Mouse (Mus musculus) embryonic facial prominence, embryonic 15.5 days (tissue): ENCODE measurements around the gene Hist1h3c. TPM values are rescaled to one million over a fixed set of nuclear protein-coding genes. Genes with fewer than 3 reads are reported as not detected.
"Not testable (repeated sequence)": the region's sequence is repeated elsewhere in the genome, so short reads cannot be mapped to it uniquely, and the experiment has no call there.

Source experiments
- ATAC-seq: fragments of 200-750 bp; cut with Nextera tagmentation; 2 replicates; pipeline ENCODE4 v1.8.0; 2017; ENCODE audit warnings: low read depth, moderate TSS enrichment; ENCODE audit not compliant: insufficient number of reproducible peaks, low FRiP score, low TSS enrichment
- H3K27ac ChIP-seq: fragments of 300-500 bp; sonication (generic); replicated peaks from 2 replicates; pipeline ENCODE4 v1.5.1; 2015; ENCODE audit warnings: mild to moderate bottlenecking, inconsistent platforms
- H3K27me3 ChIP-seq: fragments of 300-500 bp; sonication (generic); 2 replicates; pipeline ENCODE4 v1.6.1; 2015; ENCODE audit warnings: inconsistent platforms
- H3K36me3 ChIP-seq: fragments of 300-500 bp; sonication (generic); 2 replicates; pipeline ENCODE4 v1.6.1; 2015; ENCODE audit warnings: mild to moderate bottlenecking, inconsistent platforms
- H3K4me1 ChIP-seq: fragments of 300-500 bp; sonication (generic); 2 replicates; pipeline ENCODE4 v1.6.1; 2015; ENCODE audit warnings: inconsistent platforms
- H3K4me2 ChIP-seq: fragments of 300-500 bp; sonication (generic); replicated peaks from 2 replicates; pipeline ENCODE4 v1.6.1; 2015; ENCODE audit warnings: mild to moderate bottlenecking, inconsistent platforms
- H3K4me3 ChIP-seq: fragments of 300-500 bp; sonication (generic); replicated peaks from 2 replicates; pipeline ENCODE4 v1.5.1; 2015; ENCODE audit warnings: mild to moderate bottlenecking, inconsistent platforms
- H3K9ac ChIP-seq: fragments of 300-500 bp; sonication (generic); 2 replicates; pipeline ENCODE4 v1.6.1; 2015; ENCODE audit warnings: inconsistent platforms
- H3K9me3 ChIP-seq: fragments of 300-500 bp; sonication (generic); replicated peaks from 2 replicates; pipeline ENCODE4 v1.6.1; 2016; ENCODE audit warnings: inconsistent platforms
- WGBS: fragments of 180-500 bp; shearing (Covaris S2); methylation state at CpG from one replicate; pipeline ENCODE4 v1.1.7; 2015; 5-methylcytosine and 5-hydroxymethylcytosine counted together
- polyA plus RNA-seq: library from polyadenylated mRNA; unstranded; fragments of >200 nt; fragmentation: Nextera tagmentation; extraction: Ambion mirVana; gene quantifications from 2 replicates; pipeline ENCODE4 v1.2.1, GENCODE M21; 2015

Hist1h3c gene
- polyA plus RNA-seq, 1 experiment from 2014 or later = 4.8 TPM

DNA sequence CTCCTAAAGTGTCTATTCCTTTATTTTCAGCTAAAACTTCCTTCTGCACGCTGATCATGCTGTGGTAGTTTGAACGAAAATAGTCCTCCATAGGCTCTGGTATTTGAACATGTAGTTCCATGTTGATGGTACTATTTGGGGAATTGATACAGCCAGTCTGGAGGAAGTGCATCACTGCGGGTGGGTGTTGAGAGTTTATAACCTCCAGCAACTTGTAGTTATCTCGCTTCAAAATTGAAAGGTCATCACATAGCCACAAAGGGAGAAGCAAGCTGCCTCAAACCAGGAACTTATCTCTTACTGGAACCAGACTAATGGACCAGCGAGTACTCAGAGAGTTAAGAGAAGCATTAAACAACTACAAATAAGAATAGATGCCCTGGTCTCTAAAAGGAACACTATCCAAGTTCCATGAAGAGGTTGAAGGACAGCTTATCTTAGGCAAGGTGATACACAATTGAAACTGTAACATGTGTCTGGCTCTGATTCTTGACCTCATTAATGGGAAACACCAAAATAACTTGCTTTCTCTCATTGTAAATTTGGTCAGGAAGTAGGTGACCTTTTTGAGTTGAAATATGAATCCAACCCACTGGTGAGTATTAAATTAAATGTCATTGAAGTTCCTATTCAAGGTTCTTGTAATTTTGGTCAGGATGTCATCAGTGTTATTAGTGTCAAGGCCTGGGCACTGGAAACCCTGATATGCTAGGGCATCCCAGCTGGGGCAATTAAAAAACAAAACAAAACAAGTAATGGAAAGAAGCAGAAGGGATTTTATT, 28.9 kb downstream of the Hist1h3c start:
- H3K36me3 ChIP-seq = no peaks in the 10 kb centered on the region
- 85% methylated on average over 5 of the region's 5 CpGs for WGBS

DNA sequence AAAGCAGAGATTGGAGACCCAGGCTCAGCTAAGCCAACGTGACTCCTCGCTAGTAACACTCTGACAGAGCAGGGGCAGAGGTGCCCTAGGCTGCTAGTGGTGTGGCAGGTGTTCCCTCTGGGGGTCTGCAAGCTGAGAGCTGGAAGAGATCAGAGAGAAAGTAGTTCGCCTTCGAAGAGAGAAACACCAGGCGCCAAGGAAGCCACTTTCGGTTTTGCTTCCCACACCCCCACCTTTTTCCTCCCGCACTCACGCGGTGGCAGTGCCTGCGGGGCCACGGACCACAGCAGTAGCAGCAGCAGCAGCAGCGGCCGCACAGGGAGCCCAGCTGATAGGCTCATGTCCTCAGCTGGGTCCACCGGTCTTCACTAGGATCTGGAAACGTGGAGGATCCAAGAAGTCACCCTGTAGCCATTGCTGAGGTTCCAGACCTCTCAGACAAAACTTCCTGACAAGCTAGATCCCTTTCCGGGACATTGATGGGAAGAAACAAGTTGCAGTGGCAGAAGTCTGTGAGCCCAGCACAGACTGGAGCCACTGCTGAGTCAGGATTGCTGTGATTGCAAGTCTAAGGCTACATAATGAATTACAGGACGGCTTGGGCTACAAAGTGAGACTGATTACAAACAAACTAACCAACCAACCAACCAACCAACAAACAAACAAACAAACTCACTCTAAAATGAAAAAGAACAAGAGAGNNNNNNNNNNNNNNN, 34.9 kb downstream of the Hist1h3c start, which contains the start of gene Hfe:
Hfe (minus strand) TSS at position 481 of the 716 bp plus-strand sequence.
- 3% methylated on average over 17 of the region's 17 CpGs for WGBS
- no peak for ATAC-seq

More for the DNA sequence above, 28.9 kb downstream of the Hist1h3c start:
- H3K4me3 ChIP-seq = no peak overlapping the region
- no peak overlapping the region for H3K4me2 ChIP-seq
- H3K9ac ChIP-seq = no peak overlapping the region
- H3K27me3 ChIP-seq = no peaks in the 10 kb centered on the region
- H3K4me1 ChIP-seq = no peaks in the 10 kb centered on the region
- ATAC-seq = no peak
- no peaks in the 10 kb centered on the region for H3K9me3 ChIP-seq
- H3K27ac ChIP-seq = no peak overlapping the region

DNA sequence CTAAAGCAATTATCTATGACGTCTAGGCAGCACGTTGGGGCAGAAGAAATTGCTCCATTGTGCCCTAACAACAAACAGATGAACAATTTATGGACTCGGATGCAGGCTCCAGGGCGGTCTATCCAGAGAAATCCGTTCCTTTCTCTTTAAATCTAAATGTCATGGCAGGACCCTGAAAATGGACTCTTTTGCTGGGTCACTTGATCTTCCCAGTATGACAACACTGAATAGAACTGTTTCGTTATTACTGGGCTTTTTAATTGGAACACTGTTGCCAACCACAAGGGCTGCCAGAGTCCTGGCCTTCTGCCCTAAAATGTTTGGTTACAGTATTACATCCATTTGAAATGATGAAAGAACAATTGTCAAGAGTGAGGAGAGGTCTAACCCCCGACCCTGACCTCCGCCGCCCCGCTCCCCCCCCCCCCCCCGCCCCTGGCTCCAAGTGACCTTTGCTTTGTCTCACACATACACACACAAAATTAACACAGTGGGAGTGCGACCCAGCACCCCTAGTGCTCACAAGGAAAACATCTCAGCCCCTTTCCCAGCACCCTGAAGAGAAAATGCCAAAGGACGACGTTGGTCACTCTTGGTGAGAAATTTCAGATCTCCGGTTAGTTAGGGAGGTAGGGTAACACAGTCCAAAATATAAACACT, 35.6 kb downstream of the Hist1h3c start:
- H3K9me3 ChIP-seq = no peaks in the 10 kb centered on the region
- H3K4me2 ChIP-seq = peak overlapping the region; percentile 76
- no peak overlapping the region for H3K27ac ChIP-seq
- 13% methylated on average over 15 of the region's 15 CpGs for WGBS
- peak overlapping the region; percentile 47 for H3K4me3 ChIP-seq
- no peaks in the 10 kb centered on the region for H3K27me3 ChIP-seq
- H3K9ac ChIP-seq = peak overlapping the region; percentile 33
- ATAC-seq = no peak
- no peaks in the 10 kb centered on the region for H3K36me3 ChIP-seq
- peaks cover 11% of the 10 kb centered on the region; the same call in 1 of the 2 replicates for H3K4me1 ChIP-seq

More for the DNA sequence above, 34.9 kb downstream of the Hist1h3c start, which contains the start of gene Hfe:
- peak within 1 kb of the TSS; percentile 47 for H3K4me3 ChIP-seq
- H3K9me3 ChIP-seq = no peaks in the 10 kb centered on the region
- H3K9ac ChIP-seq = peak within 1 kb of the TSS; percentile 33
- H3K27me3 ChIP-seq = no peaks in the 10 kb centered on the region
- peaks cover 11% of the 10 kb centered on the region; the same call in 1 of the 2 replicates for H3K4me1 ChIP-seq
- H3K4me2 ChIP-seq = peak within 1 kb of the TSS; percentile 76
- no peaks in the 10 kb centered on the region for H3K36me3 ChIP-seq
- no peak within 1 kb of the TSS for H3K27ac ChIP-seq

DNA sequence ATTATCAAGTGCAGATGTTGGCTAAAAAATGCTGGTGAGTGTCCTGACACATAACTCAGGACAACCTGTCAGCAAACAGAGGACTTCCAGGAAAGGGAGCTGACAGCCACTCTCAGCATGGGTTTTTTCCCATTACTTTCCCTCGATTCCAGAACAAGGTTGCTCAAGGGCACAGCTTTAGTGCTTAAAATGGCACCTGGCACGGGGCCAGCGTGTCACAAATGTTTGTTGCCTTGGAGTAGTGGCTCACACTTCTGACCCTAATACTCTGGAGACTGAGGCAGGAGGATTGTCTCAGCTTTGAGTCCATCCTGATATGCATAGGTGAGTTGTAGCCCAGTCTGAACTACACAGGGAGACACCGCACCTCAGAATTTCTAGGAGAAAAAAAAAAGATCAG, 36.7 kb downstream of the Hist1h3c start:
- WGBS = 61% methylated on average over 4 of the region's 4 CpGs
- H3K36me3 ChIP-seq = no peaks in the 10 kb centered on the region
- H3K9ac ChIP-seq = no peak overlapping the region
- no peak overlapping the region for H3K4me3 ChIP-seq
- H3K4me2 ChIP-seq = no peak overlapping the region
- no peaks in the 10 kb centered on the region for H3K9me3 ChIP-seq
- no peaks in the 10 kb centered on the region for H3K27me3 ChIP-seq
- no peak for ATAC-seq
- peaks cover 11% of the 10 kb centered on the region; the same call in 1 of the 2 replicates for H3K4me1 ChIP-seq
- H3K27ac ChIP-seq = no peak overlapping the region

DNA sequence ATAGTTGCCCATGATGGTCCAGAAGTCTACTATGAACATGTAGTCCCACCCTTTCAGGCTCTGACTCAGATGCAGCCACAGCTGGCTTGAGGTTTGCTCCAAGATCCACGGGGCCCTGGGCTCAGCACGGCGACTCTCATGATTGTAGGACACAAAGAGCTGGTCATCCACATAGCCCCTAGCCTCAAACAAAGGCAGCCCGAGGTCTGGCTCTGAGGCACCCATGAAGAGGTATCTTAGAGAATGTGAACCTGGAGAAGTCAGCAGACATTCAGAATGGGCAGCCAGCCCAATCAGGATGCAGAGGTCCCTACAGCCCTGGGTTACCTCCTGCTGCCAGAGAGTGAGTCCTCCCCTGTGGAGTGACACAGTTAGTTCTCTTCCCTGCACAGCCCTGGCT, 37.4 kb downstream of the Hist1h3c start:
- WGBS = 76% methylated on average over 4 of the region's 4 CpGs
- H3K9me3 ChIP-seq = no peaks in the 10 kb centered on the region
- no peaks in the 10 kb centered on the region for H3K36me3 ChIP-seq
- H3K9ac ChIP-seq = no peak overlapping the region
- H3K27ac ChIP-seq = no peak overlapping the region
- H3K4me1 ChIP-seq = peaks cover 11% of the 10 kb centered on the region; the same call in 1 of the 2 replicates
- H3K4me2 ChIP-seq = no peak overlapping the region
- ATAC-seq = no peak
- no peaks in the 10 kb centered on the region for H3K27me3 ChIP-seq
- no peak overlapping the region for H3K4me3 ChIP-seq

DNA sequence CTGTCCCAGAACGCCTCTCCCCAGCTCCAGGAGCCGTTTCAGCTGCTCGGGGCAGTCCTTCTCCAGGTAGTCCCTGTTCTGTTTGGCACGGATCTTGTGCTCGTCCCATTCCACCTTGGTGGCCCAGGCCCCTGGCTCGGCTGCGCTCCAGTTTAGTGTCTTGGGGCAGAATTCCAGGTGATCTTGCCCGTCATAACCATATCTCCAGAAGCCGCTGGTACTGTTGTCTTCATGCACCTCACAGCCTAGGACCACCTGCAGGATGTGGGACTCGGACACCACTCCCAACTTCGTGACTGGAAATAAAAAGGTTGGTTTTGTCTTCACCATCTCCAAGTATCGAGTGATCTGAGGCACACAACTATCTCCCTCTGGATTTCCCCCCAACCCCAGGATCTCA, 38.6 kb downstream of the Hist1h3c start:
- H3K36me3 ChIP-seq = no peaks in the 10 kb centered on the region
- no peaks in the 10 kb centered on the region for H3K27me3 ChIP-seq
- WGBS = 93% methylated on average over 12 of the region's 12 CpGs
- H3K4me1 ChIP-seq = peaks cover 11% of the 10 kb centered on the region; the same call in 1 of the 2 replicates
- no peak overlapping the region for H3K4me2 ChIP-seq
- H3K27ac ChIP-seq = no peak overlapping the region
- H3K9ac ChIP-seq = no peak overlapping the region
- H3K4me3 ChIP-seq = no peak overlapping the region
- no peak for ATAC-seq
- no peaks in the 10 kb centered on the region for H3K9me3 ChIP-seq

DNA sequence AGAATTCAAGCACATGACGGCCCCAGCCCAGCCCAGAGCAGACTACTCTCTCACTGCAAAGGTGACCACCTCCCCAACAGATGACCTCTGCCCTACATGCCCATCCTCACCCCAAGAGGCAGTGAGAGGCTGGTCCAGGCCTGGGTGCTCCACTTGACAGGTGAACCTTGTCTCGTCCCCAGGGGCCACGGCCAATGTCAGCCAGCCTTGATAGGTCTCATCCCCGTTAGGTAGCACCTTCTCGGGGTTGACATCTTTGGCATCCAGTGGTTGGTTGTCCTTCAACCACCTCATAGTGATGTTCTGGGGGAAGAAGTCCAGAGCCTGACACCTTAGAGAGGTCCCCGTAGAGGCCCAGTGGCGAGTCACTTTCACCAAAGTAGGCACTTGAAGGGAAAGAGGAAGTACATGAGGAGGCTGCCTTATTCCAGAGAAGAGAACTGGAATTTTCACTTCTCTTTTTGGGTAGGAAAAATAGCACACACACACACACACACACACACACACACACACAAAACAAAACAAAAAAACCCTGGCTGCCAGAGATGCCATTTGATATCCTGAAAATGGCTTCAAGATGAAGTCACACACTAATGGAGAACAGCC, 39.5 kb downstream of the Hist1h3c start:
- WGBS = 90% methylated on average over 7 of the region's 7 CpGs
- no peak overlapping the region for H3K4me2 ChIP-seq
- no peak overlapping the region for H3K4me3 ChIP-seq
- H3K4me1 ChIP-seq = peaks cover 14% of the 10 kb centered on the region; the same call in 1 of the 2 replicates
- H3K36me3 ChIP-seq = no peaks in the 10 kb centered on the region
- H3K9me3 ChIP-seq = no peaks in the 10 kb centered on the region
- H3K9ac ChIP-seq = no peak overlapping the region
- H3K27ac ChIP-seq = no peak overlapping the region
- H3K27me3 ChIP-seq = no peaks in the 10 kb centered on the region
- no peak for ATAC-seq

DNA sequence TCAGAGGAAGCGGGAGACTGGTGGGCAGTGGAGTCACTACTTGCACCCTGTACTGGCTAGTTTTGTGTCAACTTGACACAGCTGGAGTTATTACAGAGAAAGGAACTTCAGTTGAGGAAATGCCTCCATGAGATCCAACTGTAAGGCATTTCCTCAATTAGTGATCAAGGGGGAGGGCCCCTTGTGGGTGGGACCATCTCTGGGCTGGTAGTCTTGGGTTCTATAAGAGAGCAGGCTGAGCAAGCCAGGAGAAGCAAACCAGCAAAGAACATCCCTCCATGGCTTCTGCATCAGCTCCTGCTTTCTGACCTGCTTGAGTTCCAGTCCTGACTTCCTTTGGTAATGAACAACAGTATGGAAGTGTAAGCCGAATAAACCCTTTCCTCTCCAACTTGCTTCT, 42.6 kb downstream of the Hist1h3c start:
- 0 out of 2 replicates have a peak, but pooled peaks cover 10% of the 10 kb centered on the region for H3K4me1 ChIP-seq
- H3K9ac ChIP-seq, H3K27me3 ChIP-seq, H3K9me3 ChIP-seq, H3K36me3 ChIP-seq, H3K27ac ChIP-seq, ATAC-seq, H3K4me3 ChIP-seq, H3K4me2 ChIP-seq: not testable (repeated sequence)
- WGBS = 84% methylated on average over 2 of the region's 2 CpGs

DNA sequence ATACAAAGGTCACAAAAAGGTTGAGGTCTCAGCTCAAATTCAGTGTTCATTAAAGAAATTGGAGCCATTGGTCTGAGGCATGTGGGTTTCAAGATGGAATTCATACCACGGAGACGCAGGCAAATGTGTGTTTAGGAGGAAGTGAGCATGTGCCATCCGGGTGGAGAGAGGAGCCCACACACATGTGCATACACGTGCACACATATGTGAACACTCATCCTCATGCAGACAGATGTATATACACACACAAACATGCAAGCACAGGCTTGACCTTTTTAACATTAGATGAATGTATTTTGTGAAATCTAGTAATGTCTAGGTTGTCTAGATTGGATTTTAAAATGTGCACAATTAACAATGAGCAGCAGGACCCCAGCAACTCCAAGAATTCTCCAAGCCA, 43.2 kb downstream of the Hist1h3c start:
- H3K4me1 ChIP-seq = 0 out of 2 replicates have a peak, but pooled peaks cover 10% of the 10 kb centered on the region
- no peak overlapping the region for H3K27ac ChIP-seq
- H3K27me3 ChIP-seq = no peaks in the 10 kb centered on the region
- no peaks in the 10 kb centered on the region for H3K9me3 ChIP-seq
- H3K4me3 ChIP-seq = no peak overlapping the region
- no peak overlapping the region for H3K4me2 ChIP-seq
- H3K9ac ChIP-seq = no peak overlapping the region
- H3K36me3 ChIP-seq = no peaks in the 10 kb centered on the region
- ATAC-seq = no peak
- WGBS = 57% methylated on average over 4 of the region's 4 CpGs

DNA sequence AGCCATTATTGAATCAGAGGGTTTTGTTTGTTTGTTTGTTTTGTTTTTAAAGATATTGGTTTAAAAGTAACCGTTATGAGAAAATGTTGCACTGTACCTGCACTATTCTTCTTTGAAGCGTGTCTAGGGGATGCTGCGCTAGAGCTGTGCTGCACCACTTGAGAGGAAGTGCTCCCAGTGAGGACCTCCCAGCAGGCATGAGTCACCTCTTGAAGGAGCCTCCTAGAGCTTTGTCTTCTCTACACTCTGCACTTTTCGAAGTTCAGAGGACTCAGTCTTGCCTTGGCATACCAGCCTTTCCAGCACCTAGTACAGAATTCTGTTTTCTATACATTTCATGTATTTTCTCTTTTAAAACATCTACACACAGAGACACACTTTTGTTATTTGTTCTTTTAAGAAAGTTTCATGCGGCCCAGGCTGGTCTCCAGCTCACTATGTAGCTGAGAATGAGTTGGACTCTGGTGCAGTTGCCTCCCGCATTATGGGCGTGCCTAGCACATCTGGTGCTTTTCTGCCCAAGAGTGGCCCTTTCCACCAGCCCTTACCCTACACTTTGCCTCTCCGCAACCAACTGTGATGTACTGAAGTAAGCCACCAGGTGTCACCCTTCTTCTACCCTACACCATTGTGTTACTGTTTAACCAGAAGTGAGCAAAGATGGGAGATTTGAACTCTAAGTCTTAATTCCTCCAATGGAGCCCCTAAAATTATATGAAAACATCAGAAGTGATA, 44.4 kb downstream of the Hist1h3c start:
- H3K4me3 ChIP-seq = no peak overlapping the region
- 29% methylated on average over 8 of the region's 8 CpGs for WGBS
- no peaks in the 10 kb centered on the region for H3K36me3 ChIP-seq
- H3K9ac ChIP-seq = no peak overlapping the region
- H3K27ac ChIP-seq = no peak overlapping the region
- ATAC-seq = peak; percentile 48; the same call in 1 of the 2 replicates
- H3K4me1 ChIP-seq = 0 out of 2 replicates have a peak, but pooled peaks cover 14% of the 10 kb centered on the region
- H3K9me3 ChIP-seq = no peaks in the 10 kb centered on the region
- no peaks in the 10 kb centered on the region for H3K27me3 ChIP-seq
- no peak overlapping the region for H3K4me2 ChIP-seq
